Mouse (Mus musculus) brown adipose tissue, adult 24 weeks (tissue): Measurements from ENCODE around the gene Faf2. TPM values are rescaled to one million over a fixed set of nuclear protein-coding genes. Genes with fewer than 3 reads are reported as not detected.

Experiments used
- H3K27ac ChIP-seq: fragments of 200-500 bp; replicated peaks from 2 replicates; pipeline ENCODE4 v1.5.1; 2012; ENCODE audit warnings: low read depth, mild to moderate bottlenecking, low read length
- H3K4me1 ChIP-seq: fragments of 200-500 bp; 2 replicates; pipeline ENCODE4 v1.6.1; 2012; ENCODE audit warnings: low read length, mixed read lengths; ENCODE audit not compliant: control insufficient read depth, insufficient read depth, insufficient read length
- H3K4me3 ChIP-seq: fragments of 200-500 bp; 2 replicates; pipeline ENCODE4 v1.5.1; 2012; ENCODE audit warnings: low read depth, mild to moderate bottlenecking, low read length, moderate library complexity; ENCODE audit not compliant: insufficient read depth
- polyA plus RNA-seq: library from polyadenylated mRNA; stranded (reverse); fragments of >200 nt; gene quantifications from 2 replicates; pipeline ENCODE4 v1.2.4, GENCODE M21; 2012; ENCODE audit not compliant: missing spikeins, insufficient read depth, insufficient read length

Gene Faf2
- polyA plus RNA-seq, 1 experiment: 26.1 TPM

DNA sequence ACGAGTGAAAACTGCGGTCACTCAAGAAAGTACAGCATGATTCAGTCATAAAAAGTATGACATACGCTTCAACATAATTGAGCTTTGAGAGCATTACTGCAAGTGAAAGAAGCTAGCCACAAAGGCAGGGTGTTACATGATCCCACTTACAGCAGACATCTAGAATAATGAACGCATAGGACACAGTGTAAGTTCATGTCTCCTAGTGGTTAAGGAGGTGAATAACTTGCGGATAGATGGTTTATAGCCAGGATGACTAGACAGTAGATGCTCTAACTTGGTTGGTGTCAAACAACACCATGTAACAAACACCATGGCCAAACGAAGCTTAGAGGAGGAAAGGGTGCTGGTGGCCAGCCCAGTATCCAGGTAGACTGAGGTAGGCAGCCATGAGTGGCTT lies 4.6 kb upstream of the Faf2 start:
- no peak overlapping the region for H3K27ac ChIP-seq
- no peaks in the 10 kb centered on the region for H3K4me1 ChIP-seq
- no peak overlapping the region for H3K4me3 ChIP-seq

GRCm38 (mm10) chr13:54621960-54622521 lies 457 bp downstream of the Faf2 start:
- Histone ChIP-seq H3K4me1 (peaks cover 9% of the 10 kb centered on the region), H3K4me3 (peak overlapping the region; percentile 90), H3K27ac (peak overlapping the region; percentile 90)

DNA sequence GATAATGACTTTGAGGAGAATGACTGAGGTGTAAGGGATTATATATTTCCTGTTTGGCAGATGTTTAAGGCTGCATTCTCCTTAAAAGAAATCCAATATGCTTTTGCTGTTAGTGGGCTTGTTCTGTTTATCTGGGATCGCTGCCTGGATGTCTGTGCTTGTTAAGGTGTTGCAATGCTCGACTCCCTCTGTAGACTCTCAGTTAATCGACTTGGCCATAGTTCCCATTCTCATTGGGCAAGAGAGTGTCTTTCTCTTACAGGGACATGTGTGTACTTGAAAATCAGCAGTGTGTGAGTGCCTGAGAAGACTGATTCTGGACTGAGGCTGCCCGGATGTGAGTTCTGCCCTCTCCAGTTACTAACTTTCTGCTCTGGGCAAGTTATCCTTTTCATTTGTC lies 7.5 kb downstream of the Faf2 start:
- no peak overlapping the region for H3K4me3 ChIP-seq
- H3K27ac ChIP-seq: peak overlapping the region; percentile 14; the same call in 1 of the 2 replicates
- H3K4me1 ChIP-seq: 0 out of 2 replicates have a peak, but pooled peaks cover 2% of the 10 kb centered on the region

DNA sequence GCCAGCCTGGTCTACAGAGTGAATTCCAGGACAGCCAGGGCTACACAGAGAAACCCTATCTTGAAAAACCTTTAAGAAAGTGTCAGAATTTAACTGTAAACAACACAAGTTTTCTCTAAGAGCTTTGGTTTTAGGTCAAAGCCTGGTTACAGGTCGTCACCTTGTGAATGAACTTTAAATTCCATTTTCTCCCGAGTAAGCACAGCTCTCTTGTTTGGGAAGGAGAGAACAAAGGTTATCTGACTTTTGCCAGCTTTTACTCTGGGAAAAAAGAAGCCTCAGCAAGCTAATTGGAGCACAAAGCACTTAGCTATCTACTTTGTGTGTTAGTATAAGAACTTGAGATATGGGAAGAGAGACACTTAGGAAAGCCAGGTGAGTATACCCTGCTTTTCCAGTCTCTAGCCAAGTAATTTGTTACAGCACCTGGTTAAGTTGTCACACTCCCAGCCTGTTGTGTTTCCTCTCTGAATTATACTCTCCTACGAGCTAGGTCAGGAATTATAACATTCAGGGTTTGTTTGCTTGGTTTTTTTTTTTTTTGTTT lies 11.2 kb downstream of the Faf2 start:
- 0 out of 2 replicates have a peak, but pooled peaks cover 2% of the 10 kb centered on the region for H3K4me1 ChIP-seq
- H3K4me3 ChIP-seq: no peak overlapping the region
- H3K27ac ChIP-seq: no peak overlapping the region; the same call in 1 of the 2 replicates

DNA sequence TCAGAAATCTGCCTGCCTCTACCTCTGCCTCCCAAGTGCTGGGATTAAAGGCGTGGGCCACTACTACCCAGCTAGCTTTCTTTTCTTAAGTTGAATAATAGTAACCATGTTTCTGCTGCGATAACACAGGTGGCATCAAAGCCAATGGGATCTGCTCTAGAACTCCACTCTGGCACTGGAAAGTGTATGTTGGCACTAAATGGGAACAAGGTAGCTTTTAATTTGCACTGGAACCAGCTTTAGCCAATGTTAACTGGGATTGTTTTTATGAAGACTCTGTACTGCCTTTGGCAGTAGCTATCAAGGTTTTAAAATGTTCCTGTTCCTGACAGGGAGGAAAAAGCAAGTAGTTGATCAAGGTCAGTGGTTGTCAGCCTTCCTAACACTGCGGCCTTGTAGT lies 13.4 kb downstream of the Faf2 start:
- no peak overlapping the region for H3K4me3 ChIP-seq
- H3K4me1 ChIP-seq: 0 out of 2 replicates have a peak, but pooled peaks cover under 1% of the 10 kb centered on the region
- H3K27ac ChIP-seq: no peak overlapping the region

- Histone ChIP-seq H3K4me1 (no peaks in the 10 kb centered on the region), H3K4me3 (no peak overlapping the region), H3K27ac (no peak overlapping the region)
These were observed 28.9 kb downstream of the Faf2 start for GRCm38 (mm10) chr13:54650461-54650860.

DNA sequence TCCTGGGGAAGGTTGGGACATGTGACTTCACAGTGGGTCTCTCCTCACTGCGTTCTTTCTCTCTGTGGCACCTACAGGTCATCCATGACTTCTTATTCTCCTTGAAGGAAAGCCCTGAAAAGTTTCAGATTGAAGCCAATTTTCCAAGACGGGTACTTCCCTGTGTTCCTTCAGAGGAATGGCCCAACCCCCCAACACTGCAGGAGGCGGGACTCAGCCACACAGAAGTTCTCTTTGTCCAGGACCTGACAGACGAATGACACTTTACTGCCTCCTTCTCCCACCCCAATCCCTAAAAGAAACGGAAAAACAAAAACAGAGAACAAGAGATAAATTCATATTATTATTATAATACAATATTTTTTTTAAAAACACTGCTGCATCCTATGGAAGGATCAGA lies 39.3 kb downstream of the Faf2 start:
- Histone ChIP-seq H3K27ac (no peak overlapping the region), H3K4me1 (no peaks in the 10 kb centered on the region), H3K4me3 (no peak overlapping the region)

GRCm38 (mm10) chr13:54661358-54661757 lies 39.8 kb downstream of the Faf2 start:
- H3K4me1 ChIP-seq: no peaks in the 10 kb centered on the region
- no peak overlapping the region for H3K4me3 ChIP-seq
- H3K27ac ChIP-seq: no peak overlapping the region

DNA sequence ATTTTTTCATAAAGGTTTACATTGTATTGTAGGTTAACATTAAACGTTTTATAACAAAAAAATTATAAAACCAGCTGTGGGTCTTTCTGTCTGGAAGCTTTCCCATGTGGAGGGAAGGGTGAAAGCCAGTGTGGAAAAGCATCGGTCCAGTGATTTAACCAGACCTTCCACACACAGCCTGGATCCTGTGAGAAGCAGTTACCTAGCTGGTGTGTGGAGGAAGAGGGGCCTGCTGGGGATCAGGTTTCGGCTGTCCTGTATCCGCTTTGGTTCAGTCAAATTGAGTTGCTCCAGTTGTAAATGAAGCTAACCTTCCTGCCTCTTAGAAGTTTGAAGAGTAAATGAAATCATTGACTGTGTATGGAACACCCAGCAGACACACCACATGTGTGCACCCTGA lies 42.4 kb downstream of the Faf2 start:
- Histone ChIP-seq H3K27ac (no peak overlapping the region), H3K4me1 (no peaks in the 10 kb centered on the region), H3K4me3 (no peak overlapping the region)

GRCm38 (mm10) chr13:54664509-54664908 lies 42.9 kb downstream of the Faf2 start:
- no peak overlapping the region for H3K4me3 ChIP-seq
- no peak overlapping the region for H3K27ac ChIP-seq
- no peaks in the 10 kb centered on the region for H3K4me1 ChIP-seq

DNA sequence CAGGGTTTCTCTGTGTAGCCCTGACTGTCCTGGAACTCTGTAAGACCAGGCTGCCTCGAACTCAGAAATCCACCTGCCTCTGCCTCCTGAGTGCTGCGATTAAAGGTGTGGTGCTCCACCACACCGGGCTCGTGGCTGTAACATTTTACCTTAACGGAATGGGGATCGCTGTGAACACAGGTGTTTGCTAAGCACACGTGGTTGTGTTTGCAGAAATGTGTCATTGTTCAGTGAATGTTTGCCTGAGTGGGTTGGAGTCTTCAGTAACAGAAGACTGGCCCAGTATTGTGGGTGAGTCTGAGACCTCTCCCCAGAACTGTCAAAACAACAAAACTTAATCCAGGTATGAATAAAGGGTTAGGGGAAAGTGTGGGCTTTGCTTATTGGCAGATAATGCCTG lies 43.5 kb downstream of the Faf2 start:
- no peaks in the 10 kb centered on the region for H3K4me1 ChIP-seq
- no peak overlapping the region for H3K27ac ChIP-seq

DNA sequence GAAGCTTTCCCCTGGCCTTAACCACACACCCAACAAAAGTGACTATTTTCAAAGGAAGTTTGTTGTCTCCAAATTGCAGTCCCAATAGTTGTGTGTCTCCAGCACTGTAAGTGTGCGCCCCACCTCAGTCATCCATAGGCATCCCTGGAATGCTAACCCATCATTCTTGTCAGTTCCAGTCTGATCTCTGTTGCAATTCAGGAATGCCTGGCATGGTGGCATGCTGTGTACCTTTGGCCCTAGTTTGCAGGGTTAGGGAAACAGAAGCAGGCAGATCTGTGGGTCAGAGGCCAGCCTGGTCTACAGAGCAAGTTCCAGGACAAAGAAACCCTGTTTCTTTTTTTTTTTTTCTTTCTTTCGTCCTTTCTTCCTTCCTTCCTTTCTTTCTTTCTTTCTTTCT lies 48.9 kb downstream of the Faf2 start:
- no peak overlapping the region for H3K27ac ChIP-seq
- no peak overlapping the region for H3K4me3 ChIP-seq
- peaks cover 5% of the 10 kb centered on the region for H3K4me1 ChIP-seq

More for the DNA sequence above, 43.5 kb downstream of the Faf2 start:
- H3K4me3 ChIP-seq: no peak overlapping the region

GRCm38 (mm10) chr13:54675895-54676590 lies 54.5 kb downstream of the Faf2 start:
- Histone ChIP-seq H3K4me3 (no peak overlapping the region), H3K4me1 (peaks cover 2% of the 10 kb centered on the region; the same call in 1 of the 2 replicates), H3K27ac (no peak overlapping the region)

- Histone ChIP-seq H3K4me3 (no peak overlapping the region), H3K4me1 (no peaks in the 10 kb centered on the region)
These were observed 56.7 kb downstream of the Faf2 start for GRCm38 (mm10) chr13:54678263-54678662.

DNA sequence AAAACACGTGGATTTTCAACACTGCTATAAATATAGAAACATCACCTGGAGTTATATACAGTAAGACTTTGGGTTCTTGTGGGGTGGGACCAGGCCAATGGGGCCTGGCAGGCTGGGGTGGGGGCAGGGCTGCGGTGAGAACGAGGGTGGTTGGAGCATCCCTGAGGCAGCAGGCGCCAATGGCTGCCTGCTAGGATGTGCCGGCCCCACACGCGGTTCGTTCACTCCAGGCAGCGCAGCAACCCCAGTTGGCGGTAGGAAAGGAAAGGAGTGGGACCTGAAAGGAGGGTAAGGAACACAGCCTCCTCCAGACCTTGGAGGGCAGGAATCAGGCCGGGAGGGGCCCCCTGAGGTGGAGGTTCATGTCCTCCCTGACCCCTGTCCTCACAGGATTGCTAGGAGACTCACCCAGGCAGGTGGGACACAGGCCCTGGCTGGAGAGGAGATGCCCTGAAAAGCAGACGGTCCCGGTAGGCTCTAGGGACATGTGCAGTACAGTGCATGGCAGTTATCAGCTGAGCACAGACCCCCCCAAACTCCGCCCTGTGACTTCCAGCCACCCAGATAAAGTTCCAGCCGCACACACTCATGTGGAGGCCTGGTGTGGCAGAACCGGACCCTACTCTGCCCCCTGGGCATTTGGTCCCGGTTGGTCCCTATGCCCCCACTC lies 58.7 kb downstream of the Faf2 start:
- H3K4me1 ChIP-seq: peaks cover 6% of the 10 kb centered on the region
- no peak overlapping the region for H3K27ac ChIP-seq
- H3K4me3 ChIP-seq: no peak overlapping the region

More at GRCm38 (mm10) chr13:54678263-54678662, 56.7 kb downstream of the Faf2 start:
- H3K27ac ChIP-seq: no peak overlapping the region
